Mouse (Mus musculus) layer of hippocampus, postnatal 10 days (tissue): ENCODE results near the gene Spi1. TPM values are rescaled to one million over a fixed set of nuclear protein-coding genes. Genes with fewer than 3 reads are reported as not detected.

Source experiments
- DNase-seq, 2 experiments: peaks; one replicate each; pipeline ENCODE4 v3.0.0; 2021; ENCODE audit warnings: low spot score in 2 of 2
- total RNA-seq, 2 experiments: library from RNA; stranded (reverse); gene quantifications; 2 replicates each; pipeline ENCODE4 v1.2.3; 2021

The Spi1 gene
- total RNA-seq, 2 experiments from 2014 or later: 4.5 to 6.0 TPM

DNA sequence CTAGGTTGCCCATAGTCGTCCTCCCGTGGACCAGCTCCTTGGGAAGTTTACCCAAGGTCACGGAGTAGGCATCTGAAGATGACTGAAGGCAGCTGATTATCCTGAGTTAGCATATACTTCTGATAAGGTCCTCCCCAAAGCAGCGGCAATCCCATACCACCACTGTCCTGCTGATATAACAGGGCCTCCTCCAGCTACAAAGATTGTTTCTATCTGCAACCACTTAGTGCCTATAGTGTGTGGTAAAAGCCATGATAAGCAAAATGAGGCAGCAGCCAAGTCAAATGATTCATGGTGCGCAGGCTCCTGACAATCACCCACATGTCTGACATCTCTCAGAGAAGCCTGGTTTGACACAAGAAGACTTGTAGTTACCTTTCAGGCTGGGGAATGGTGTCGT is 82.8 kb downstream of the Spi1 start:
- DNase-seq: no peak

Other genes starting within 250 kb of the Spi1 start
- gene Mtch2, start 235.2 kb upstream of the Spi1 start, total RNA-seq: 100 to 1,000 TPM; 141 to 156 TPM
- gene C1qtnf4, start 196.5 kb upstream of the Spi1 start, total RNA-seq: 100 to 1,000 TPM; 157 to 186 TPM
- gene Kbtbd4, start 177.7 kb upstream of the Spi1 start, total RNA-seq: 10 to 100 TPM; 30.9 to 34.9 TPM
- 100 to 1,000 TPM; 224 to 227 TPM for gene Ndufs3, start 177.6 kb upstream of the Spi1 start, total RNA-seq
- 100 to 1,000 TPM; 109 to 116 TPM for gene Celf1, start 142.0 kb upstream of the Spi1 start, total RNA-seq
- under 1 TPM in 1 of 2 experiments, not detected in 1; 0.57 TPM for gene Rapsn, start 46.8 kb upstream of the Spi1 start, total RNA-seq
- 100 to 1,000 TPM; 190 to 221 TPM for gene Psmc3, start 28.4 kb upstream of the Spi1 start, total RNA-seq
- 10 to 100 TPM; 26.4 to 28.9 TPM for gene Slc39a13, start 12.0 kb upstream of the Spi1 start, total RNA-seq
- gene Mybpc3, start 35.8 kb downstream of the Spi1 start, total RNA-seq: under 1 TPM; 0.38 to 0.55 TPM
- 100 to 1,000 TPM; 170 to 180 TPM for gene Madd, start 101.4 kb downstream of the Spi1 start, total RNA-seq
- gene Nr1h3, start 120.4 kb downstream of the Spi1 start, total RNA-seq: 1 to 10 TPM; 2.3 to 3.7 TPM
- gene Acp2, start 120.5 kb downstream of the Spi1 start, total RNA-seq: 10 to 100 TPM; 47.3 to 55.0 TPM
- gene Ddb2, start 154.6 kb downstream of the Spi1 start, total RNA-seq: 1 to 10 TPM; 8.9 to 9.4 TPM
- gene Pacsin3, start 173.6 kb downstream of the Spi1 start, total RNA-seq: 10 to 100 TPM; 24.2 to 33.2 TPM
- gene Arfgap2, start 182.6 kb downstream of the Spi1 start, total RNA-seq: 10 to 100 TPM; 56.3 to 62.4 TPM